Mouse (Mus musculus) monocyte, adult 2 months (primary cell): ENCODE measurements around the gene Dnah3.

ENCODE experiments used
- DNase-seq, 2 experiments: peaks; one replicate each; pipeline ENCODE4 v3.0.0; 2022; ENCODE audit warnings: low spot score in 2 of 2, low read depth in 1 of 2

Dnah3 gene

DNA sequence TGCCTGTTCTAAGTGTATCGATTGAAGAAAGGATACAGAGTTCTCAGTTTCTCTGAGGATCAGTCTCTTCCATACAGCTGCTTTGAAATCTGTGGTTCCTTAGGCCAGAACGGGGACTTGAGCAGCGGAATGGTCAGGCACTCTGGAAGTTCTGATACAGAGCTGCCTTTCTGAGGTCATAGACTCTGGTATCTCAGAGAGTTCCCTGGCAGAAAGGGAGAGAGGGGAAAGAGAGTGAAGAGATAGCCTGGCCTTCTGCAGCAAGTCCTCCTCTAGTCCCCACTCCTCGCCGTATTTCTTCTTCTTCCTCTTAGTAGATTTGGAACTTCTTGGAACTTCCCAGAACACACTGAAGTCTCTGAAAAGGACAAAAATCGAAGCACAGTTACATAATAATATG, at the start of gene Dnah3:
Gene Dnah3 (minus strand): TSS at position 101 of the 400 bp plus-strand sequence.
- DNase-seq: no peak

DNA sequence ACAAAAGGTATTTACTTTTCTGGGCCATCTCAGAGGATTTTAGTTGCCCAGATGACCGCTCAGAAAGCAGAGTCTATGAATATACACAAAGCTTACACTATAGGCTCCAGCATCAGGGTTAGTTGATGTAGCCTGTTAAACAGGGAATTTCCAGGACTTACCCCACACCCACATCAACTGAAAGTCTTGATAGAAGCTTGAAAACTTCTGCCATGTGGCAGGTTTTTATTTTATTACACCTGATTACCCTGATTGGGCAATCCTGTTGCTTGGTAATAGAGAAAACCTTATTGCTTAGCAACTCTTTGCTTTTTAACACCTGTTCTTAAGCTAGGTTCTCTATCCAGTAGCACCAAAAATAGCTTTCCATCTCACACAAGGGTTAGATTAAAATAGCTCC, 47.7 kb upstream of the Dnah3 start:
- no peak for DNase-seq

DNA sequence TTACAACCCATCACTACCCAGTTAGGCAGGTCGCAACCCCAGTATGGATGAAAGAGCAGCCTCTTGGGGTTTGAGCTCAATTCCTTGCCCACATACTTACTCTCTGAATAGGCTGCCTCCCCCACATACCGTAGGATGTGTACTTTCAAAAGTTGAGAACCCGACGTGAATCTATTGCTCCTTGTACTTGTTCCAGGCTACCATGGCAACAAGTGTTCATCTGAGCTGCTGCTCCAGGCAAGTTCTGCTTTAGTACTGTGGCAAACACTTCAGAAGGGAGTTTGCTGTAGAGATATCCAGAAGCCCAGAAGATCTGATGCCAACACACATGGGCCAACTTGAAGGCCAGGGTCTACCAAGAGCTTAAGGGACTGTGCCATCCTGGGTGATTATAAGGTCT, 33.9 kb upstream of the Dnah3 start:
- DNase-seq: no peak

DNA sequence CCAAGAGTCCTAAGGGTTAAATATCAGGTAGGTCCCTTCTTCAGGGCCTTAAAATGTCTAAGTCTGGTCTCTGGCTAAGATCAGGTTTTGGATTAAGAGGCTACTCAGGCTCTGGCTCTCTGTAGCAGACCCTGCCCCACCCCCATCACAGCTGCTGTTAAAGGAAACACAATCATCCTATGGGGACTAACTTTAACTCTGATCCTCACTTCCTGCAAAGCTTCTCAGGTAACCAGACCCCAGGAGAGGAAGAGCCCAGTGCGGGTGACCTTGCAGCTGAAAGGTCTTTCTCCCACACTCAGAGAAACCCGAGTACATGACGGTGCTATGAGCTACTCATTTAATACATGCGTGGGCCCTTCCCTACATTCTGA, 32.6 kb upstream of the Dnah3 start:
- DNase-seq: no peak

DNA sequence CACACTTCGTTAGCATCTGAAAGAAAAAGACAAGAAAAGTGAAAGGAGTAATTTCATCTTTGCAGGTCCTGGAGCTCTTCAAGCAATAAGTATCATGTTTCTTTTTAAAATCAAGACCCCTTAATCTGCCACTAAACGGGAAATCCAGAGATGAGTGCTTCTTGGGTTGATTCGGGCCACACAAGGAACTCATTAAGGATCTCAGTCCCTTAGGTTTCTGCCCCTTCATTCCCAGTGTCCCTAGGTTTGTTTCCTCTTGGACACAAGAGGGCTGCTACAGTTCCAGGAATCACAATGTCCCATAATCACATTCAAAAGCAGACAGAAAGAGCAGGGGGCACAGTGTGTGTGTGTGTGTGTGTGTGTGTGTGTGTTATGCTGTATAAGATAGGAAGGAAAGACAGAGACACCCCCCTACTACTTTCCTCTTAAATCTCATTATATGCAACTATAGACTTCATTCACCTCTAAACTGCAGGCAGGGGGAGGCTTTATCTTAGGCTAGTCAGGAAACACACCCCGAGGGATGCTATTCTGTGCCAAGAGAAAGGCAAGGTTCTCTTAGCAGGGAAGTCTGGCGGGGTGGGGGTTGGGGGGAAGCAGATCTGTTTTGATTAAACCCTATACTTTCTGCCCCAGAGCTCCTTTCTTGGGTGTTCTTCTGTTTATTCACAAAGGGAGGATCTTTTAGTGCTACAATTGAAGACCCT, 32.1 kb upstream of the Dnah3 start:
- DNase-seq: no peak

DNA sequence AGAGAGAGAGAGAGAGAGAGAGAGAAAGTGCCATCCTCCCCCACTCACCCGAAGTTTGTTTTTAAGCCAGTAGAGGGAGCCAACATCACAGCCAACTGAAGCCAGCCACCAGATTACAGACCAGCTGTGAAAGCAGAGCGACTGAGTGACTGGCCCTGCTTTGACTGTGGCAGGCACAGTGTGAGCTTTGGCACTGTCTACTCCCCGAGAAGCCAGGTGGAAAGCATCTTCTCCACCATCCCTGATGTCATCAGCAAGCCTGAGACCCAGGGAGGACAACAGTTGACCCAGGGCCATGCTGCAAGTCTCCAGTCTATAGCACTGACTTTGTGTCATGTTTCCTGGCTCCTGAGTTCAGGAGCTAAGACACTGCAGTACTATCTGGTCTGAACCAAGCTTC, 29.8 kb upstream of the Dnah3 start:
- no peak for DNase-seq

DNA sequence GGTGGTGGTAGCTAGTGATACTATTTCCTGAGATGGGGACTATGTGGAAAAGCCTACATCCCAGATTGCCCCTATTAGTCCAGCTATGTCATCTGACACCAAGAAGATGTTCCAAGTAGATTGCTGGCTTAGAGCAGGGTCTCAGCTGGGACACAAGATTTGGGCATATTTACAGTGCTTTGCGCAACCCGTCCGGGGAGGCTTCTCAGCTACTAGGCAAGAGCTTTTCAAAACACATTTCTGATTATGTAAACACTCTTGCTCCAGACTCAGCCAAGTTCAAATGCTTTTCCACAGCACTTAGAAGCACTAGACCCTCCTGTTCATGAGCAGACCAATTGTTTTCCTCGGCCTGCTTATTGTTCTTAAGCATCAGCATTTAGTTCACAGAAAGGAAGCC, 28.7 kb upstream of the Dnah3 start:
- no peak for DNase-seq

DNA sequence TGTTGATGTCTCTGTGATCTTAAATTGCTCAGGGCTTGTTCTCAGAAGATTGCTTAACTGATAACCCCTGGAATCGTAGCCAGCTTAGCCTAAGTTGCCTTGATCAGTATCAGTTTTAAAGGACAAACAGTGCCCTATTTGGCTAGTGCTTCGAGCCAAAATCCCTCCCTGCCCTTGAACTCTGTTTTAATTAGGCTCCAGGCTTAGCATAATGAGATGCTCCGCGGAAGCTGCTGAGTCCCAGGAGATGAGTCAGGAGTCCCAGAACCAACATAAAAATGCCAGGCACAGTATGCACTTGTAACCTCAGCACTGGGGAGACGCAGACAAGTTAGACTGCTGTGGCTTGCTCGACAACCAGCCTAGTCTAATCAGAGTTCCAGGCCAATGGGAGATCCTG, 22.4 kb upstream of the Dnah3 start:
- DNase-seq: no peak

DNA sequence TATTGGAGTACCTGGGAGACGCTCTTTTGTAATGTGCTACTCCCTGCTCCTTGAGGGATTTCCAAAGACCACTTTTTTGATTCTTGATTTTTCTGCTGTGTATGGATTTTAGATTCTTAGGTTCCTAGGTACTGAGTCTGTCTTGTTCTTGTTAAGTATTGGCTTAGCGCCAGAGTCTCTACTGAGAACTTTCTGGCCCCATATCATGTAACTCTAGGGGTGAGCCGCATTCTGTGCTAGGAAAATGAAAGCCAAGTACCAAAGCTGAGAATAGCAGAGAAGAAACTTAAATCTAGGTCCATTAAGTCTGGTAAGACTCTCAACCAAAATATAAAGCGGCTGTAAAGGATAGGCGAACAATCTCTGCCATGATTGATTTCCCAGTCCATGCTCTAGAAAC, 21.9 kb upstream of the Dnah3 start:
- DNase-seq: no peak

DNA sequence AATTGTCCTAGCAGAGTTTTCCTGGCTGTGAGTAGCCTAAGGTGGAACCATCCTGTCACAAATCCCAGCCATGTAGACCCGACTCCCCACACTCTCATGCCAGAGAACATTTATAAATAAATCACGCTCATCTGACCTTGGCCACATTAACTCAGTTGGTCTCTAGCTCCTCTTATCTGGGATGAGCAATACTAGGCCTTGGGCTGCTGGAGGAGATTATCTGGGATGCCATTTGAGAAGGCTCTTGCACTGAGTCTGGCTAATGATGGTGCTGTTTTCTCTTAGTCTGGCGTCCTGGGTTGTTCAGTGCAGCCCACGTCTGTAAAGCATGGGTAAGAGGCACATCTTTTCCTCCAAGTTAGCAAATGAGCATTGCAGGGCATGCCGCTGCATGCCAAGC, 14.6 kb upstream of the Dnah3 start:
- DNase-seq: no peak

DNA sequence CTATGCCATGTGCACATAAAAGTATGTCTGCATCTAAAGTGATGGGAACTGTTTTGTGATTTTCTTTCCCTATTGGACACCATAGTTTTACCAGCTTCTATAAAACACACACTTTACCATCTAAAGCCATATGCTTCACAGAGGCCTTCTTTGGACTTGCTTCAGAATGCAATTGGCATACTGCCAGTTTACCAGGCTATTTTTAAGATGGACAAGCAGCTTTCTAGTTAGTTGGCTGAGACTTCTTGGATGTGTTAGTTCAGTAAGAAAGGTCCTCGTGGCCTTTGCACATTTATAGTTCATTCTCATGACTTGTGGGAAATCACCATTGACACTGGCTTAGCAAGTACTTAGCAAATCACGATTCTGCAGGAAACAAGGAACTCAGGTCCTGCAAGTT, 11.3 kb upstream of the Dnah3 start:
- DNase-seq: no peak

DNA sequence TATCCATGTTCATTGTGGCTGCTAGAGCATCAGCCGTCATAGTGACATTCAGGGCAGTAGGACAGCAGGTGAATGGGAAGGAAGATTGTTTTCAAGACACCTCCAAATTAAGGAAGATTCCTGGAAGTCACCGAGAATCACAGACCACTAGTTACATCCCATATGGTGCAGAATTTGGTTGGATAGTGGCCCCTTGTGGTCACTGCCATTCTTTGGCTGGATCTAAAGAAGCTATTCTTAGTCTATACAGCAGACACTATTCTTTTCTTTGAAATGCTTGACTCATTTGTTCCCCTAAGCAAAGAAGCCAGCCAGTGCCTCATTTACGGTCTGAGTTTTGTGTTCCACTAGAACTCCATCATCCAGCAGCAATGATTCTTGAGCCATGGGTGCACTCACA, 9.9 kb upstream of the Dnah3 start:
- DNase-seq: no peak

DNA sequence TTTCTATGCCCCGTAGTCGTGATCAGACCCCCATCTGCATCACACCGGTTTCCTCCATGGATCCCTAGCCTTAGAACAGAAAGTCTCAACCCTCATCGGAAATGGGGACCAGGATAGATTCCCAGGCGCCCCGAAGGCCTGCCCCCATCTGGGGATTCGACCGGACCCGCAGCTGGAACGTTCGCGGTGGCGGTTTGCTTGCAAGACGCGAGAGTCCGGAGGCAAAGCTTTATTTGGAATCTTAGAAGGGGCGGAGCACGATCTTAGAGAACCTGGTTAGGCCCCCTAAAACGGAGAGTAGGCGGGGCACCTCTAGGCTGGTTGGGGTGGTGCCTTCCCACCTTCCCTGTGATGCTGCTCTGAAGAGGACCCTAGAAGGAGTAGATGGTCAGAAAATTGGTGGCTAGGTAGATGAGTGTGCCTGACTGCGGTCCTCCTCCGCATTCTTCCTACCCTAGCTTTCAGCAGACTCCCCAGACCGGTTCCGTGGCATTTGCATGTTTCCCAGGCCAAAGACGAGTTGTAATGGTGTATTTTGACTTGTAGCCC, 8.0 kb upstream of the Dnah3 start:
- DNase-seq: no peak

DNA sequence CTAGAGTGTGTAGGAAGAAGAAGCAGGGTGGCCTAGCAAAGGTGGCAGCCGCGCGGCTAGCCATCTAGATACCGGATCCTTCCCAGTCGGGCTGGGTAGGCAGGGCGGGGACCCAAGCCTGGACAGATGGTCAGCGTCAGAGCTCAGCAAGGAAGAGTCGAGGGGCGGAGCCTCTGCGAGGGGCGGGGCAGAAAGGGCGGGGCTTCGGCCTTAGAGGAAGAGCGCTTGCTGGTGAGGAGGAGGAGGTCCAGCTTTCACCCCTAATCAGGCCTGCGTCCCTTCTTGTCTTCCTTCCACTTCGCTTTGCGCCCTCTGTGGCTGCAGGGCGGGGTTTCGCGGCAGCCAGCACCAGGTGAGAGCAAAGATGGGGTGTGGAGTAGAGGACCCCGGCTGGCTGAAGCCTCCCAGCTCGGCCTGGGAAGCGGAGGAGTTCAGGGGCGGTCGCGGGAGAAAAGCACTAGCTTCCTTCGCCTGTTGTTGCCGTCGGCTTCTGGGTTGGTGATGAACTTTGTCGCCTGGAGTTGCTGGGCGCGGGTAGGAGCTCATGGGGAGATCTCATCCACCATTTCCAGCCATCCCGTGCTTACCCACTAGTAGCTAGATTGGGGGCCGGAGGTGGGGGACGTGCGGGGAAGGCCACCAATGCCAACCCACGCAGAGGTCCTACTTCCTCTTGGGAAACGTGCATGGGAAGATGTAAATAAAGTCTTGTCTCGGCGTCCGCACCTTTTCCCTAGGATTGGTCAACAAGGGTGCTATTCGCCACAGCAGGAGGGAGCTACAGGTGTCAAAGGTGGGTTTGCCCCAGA, 7.3 kb upstream of the Dnah3 start, which contains the start of gene Tmem159:
Gene Tmem159 (plus strand): TSS at position 190 of the 809 bp plus-strand sequence.
- peak; percentile 42 to 70 for DNase-seq

DNA sequence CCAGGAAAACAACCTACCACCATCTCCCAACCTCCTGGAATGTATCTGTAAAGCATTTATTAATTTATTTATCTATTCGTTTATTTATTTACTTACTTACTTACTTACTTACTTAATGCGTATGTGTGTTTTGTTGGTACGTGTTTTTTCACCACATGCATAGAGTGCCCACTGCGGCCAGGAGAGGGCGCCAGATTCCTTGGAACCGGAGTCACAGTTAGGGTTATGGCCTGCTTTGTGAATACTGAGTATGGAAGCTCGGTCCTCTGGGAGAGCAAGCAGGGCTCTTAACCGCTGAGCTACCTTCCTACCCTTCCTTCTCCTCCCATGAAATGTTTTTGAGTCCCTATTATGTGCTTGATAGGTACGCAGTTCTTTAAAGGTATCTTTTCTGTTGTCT, 3.3 kb upstream of the Dnah3 start:
- peak; percentile 30 to 34 for DNase-seq

DNA sequence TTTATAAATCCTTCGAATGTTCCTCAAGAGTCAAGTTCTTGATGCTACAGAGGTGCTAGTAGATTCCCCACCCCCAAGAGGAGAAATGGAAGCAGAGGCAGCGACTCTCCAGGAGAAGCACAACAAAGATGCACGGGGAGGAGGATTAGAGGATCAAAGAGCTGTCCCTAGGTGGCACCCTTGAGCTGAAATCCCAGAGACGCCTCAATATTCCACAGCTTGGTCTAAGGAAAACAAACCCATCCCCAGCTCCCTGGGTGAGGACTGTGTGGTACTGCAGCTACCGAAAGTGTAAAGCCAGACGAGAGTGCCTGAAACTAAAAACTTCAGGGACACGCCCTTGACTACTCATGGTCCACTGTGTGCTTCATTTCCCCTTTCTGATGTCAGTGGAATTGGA, 2.8 kb upstream of the Dnah3 start:
- no peak for DNase-seq

DNA sequence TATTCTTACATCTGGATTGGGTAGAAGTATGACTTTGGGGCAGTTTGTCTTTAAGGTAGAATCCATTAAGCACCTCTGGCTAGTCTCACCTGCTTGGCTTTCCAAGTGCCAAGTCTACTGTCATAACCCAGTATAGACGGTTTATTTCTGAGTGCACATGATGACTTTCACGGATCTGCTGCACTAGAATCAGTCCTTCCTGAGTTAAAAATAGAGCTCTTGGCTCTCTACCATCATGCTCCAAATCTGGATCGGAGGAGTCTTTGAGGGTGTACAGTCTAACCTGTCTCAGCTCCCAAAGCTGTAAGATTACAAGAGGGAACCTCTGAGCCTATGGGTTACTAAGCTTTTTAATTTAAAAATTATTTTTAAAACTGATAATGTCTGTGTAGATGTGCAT, 864 bp downstream of the Dnah3 start:
- DNase-seq: no peak

DNA sequence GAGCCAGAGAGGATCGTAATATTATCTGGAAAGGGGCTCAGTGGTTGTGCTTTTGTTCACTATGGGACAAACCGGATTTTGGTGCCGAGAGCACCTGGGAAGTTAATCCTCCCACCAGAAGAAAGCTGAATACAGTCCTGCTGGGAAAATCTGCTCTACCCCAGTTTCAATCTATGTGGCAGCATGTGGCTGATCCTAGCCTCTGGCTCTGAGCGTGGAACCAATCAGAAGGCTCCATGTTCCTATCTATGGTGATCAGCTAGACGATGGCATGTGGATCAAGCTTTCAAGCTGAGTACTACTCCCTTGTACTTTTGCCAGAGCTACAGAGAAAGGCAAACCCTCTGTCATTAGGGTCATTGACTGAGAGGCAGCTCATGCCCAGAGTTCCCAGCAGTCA, 2.0 kb downstream of the Dnah3 start:
- no peak for DNase-seq

DNA sequence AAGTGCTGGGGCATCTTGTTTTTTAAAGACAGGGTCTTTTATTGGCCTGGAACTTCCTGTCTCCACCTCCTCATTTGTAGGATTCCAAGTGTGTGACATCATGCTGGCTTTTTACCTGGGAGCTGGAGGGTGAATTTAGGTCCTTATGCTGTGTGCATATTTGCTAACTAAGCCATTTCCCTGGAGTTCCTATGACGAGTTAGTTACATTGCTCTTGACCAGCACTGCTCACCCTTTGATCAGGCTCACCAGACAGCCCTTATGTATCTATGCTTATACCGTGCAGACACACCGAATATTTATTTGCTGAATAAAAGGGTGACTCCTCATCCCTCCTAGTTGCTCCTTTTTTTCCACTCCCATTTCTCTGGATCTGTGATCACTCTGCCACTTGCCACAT, 14.9 kb downstream of the Dnah3 start:
- no peak for DNase-seq

DNA sequence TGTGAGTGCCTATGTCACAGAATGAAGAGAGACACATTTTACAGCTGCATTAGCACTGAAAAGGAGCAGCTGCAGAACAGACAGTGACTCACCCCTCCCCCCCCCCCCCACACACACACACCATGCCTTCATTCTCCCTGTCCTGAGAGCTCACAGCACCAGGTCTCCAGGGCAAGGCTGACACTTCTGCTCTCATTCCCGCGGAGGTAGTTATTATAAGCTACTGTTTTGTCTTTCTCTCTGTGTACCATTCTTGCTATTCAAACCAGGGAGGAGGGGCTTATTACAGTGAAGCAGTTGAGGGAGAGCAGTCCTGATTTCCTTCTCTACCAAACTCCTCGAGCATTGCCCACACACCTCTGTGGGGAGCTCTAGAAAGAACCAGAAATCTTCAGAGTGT, 25.9 kb downstream of the Dnah3 start:
- no peak for DNase-seq

DNA sequence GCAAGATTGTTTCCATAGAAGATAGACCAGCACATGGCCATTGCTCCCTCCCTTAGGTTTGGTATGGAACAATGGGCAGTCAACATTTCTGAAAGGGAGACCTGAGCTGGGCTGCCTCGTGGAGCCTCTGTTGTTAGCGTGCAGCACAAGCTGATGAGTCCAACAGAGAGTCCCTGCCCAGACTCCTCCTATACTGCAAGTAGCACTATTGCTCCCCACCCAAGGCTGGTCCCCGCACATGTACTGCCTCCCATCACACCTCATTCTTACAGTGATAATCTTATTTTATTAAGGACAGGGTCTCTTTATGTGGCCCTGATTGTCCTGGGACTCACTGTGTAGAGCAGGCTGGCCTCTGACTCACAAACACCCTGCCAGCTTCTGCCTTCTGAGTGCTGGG, 27.0 kb downstream of the Dnah3 start:
- DNase-seq: no peak

DNA sequence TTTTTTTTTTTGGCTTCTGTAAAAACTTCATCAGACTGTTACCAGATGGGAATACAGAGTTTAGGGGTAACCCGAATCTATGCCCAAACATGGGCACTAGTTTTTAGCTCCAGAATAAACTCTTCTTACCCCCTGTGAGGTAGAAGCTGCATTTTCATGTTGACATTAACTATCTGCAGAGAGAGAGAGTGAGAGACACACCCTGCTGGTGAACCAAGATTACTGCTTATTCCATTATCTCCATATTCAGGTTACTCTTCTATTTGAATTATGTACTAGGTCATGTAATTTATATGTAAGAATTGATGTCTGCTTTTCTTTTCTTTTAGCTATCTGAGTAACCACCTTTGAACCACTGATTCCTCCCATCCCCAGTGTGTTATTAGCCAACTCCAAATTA, 31.0 kb downstream of the Dnah3 start:
- DNase-seq: no peak

DNA sequence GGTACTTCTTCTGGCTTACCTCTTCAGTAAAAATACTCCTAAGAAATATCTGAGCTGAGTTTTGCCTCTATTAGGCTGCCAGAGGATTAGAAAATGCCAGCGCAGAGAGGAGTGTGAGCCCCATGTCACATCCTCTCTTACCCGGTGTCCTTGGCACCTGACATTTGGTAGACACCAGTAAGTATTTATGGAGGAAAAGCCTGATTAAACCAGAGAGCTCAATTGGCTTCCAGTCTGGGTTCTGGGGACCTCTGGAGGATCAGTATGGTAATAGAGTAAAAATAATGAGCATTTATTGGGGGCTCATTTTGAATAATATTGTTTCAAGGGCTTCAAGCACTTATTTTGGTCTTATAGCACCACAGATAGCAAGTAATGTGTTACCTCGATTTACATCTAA, 39.6 kb downstream of the Dnah3 start:
- DNase-seq: no peak
